Mouse (Mus musculus) spleen, adult 12 weeks (tissue): Measurements from ENCODE around the gene Cln5.
A peak's percentile ranks its signal among the peaks of the same experiment; 100 is the strongest.

ENCODE experiments used
- DNase-seq: peaks from one replicate; pipeline ENCODE4 v3.0.0; 2022; ENCODE audit warnings: low spot score

Gene Cln5

GRCm38 (mm10) chr14:103069864-103070611 lies at the start of gene Cln5:
Gene Cln5, plus strand, starts transcription at chr14:103070216.
- DNase-seq, result peak; percentile 93

- no peak for DNase-seq
These were observed 40.8 kb upstream of the Cln5 start for GRCm38 (mm10) chr14:103029203-103029602.

- DNase-seq, result peak; percentile 16
These were observed 36.7 kb upstream of the Cln5 start for GRCm38 (mm10) chr14:103033271-103033823.

GRCm38 (mm10) chr14:103034076-103034475 lies 35.9 kb upstream of the Cln5 start:
- peak; percentile 7 for DNase-seq

- DNase-seq, result no peak
These were observed 33.0 kb upstream of the Cln5 start for GRCm38 (mm10) chr14:103037016-103037415.

- no peak for DNase-seq
These were observed 23.3 kb upstream of the Cln5 start, which contains the start of gene Acod1 for GRCm38 (mm10) chr14:103046677-103047076. Gene Acod1, plus strand, starts transcription at chr14:103046977.

- no peak for DNase-seq
These were observed 21.5 kb upstream of the Cln5 start for GRCm38 (mm10) chr14:103048292-103049086.

- DNase-seq, result peak; percentile 62
These were observed 18.8 kb upstream of the Cln5 start for GRCm38 (mm10) chr14:103051159-103051769.

- DNase-seq, result no peak
These were observed 15.3 kb upstream of the Cln5 start for GRCm38 (mm10) chr14:103054731-103055130.

- no peak for DNase-seq
These were observed 13.4 kb upstream of the Cln5 start for GRCm38 (mm10) chr14:103056601-103057000.

- DNase-seq, result no peak
These were observed 11.0 kb upstream of the Cln5 start for GRCm38 (mm10) chr14:103058998-103059397.

GRCm38 (mm10) chr14:103059495-103059894 lies 10.5 kb upstream of the Cln5 start:
- DNase-seq, result no peak

GRCm38 (mm10) chr14:103065294-103066167 lies 4.5 kb upstream of the Cln5 start:
- peak; percentile 64 for DNase-seq

- DNase-seq, result no peak
These were observed 552 bp upstream of the Cln5 start for GRCm38 (mm10) chr14:103069465-103069863.

GRCm38 (mm10) chr14:103070790-103071189 lies 774 bp downstream of the Cln5 start:
- no peak for DNase-seq

GRCm38 (mm10) chr14:103071471-103071870 lies 1.5 kb downstream of the Cln5 start:
- DNase-seq, result no peak

GRCm38 (mm10) chr14:103072731-103073130 lies 2.7 kb downstream of the Cln5 start:
- no peak for DNase-seq

GRCm38 (mm10) chr14:103073825-103074224 lies 3.8 kb downstream of the Cln5 start:
- no peak for DNase-seq

GRCm38 (mm10) chr14:103075166-103075565 lies 5.2 kb downstream of the Cln5 start:
- DNase-seq, result no peak

- no peak for DNase-seq
These were observed 7.4 kb downstream of the Cln5 start for GRCm38 (mm10) chr14:103077272-103078005.
